Mouse (Mus musculus): ENCODE measurements around the gene Lbp. TPM values are rescaled to one million over a fixed set of nuclear protein-coding genes. Genes with fewer than 3 reads are reported as not detected.

Lbp gene
- polyA plus RNA-seq (2015; fragmentation: Nextera tagmentation; extraction: Ambion mirVana) = 10.7 and 15.2 TPM in 2 replicates

GRCm38 (mm10) chr2:158305948-158306695 is at the start of gene Lbp:
TSS of gene Lbp (plus strand) at chr2:158306493.

GRCm38 (mm10) chr2:158258005-158258418 is 48.3 kb upstream of the Lbp start, which contains the start of gene Bpi:
TSS of gene Bpi (plus strand) at chr2:158258094.

GRCm38 (mm10) chr2:158375443-158376122 is 69.3 kb downstream of the Lbp start, which contains the start of gene Snhg11:
TSS of gene Snhg11 (plus strand) at chr2:158375638.

Other genes starting within 250 kb of the Lbp start
- 34.0 TPM in 2 replicates for gene Tgm2, start 160.1 kb upstream of the Lbp start, polyA plus RNA-seq (2015; fragmentation: Nextera tagmentation; extraction: Ambion mirVana)
- gene D630003M21Rik, start 77.3 kb upstream of the Lbp start, polyA plus RNA-seq (2015; fragmentation: Nextera tagmentation; extraction: Ambion mirVana) = 0.52 and 0.78 TPM in 2 replicates
- gene Bpi, start 48.4 kb upstream of the Lbp start, polyA plus RNA-seq (2015; fragmentation: Nextera tagmentation; extraction: Ambion mirVana) = not detected in 2 replicates
- 0.10 and 0.13 TPM in 2 replicates for gene Snhg11, start 69.1 kb downstream of the Lbp start, polyA plus RNA-seq (2015; fragmentation: Nextera tagmentation; extraction: Ambion mirVana)
- gene Ralgapb, start 103.4 kb downstream of the Lbp start, polyA plus RNA-seq (2015; fragmentation: Nextera tagmentation; extraction: Ambion mirVana) = 9.2 and 10.8 TPM in 2 replicates
- gene Adig, start 196.1 kb downstream of the Lbp start, polyA plus RNA-seq (2015; fragmentation: Nextera tagmentation; extraction: Ambion mirVana) = not detected in 2 replicates
- gene Arhgap40, start 206.3 kb downstream of the Lbp start, polyA plus RNA-seq (2015; fragmentation: Nextera tagmentation; extraction: Ambion mirVana) = not detected in 2 replicates

Measured in spleen, postnatal 0 days (tissue).